Mouse (Mus musculus): ENCODE data around the gene Hdgfl3. TPM values are rescaled to one million over a fixed set of nuclear protein-coding genes. Genes with fewer than 3 reads are reported as not detected.

Hdgfl3 gene
- polyA plus RNA-seq (2012; rRNA removed) = 0.15 and 0.27 TPM in 2 replicates
- 0.33 and 0.43 TPM in 2 replicates for polyA plus RNA-seq (2014; fragmentation: Nextera tagmentation; extraction: Ambion mirVana)

GRCm38 (mm10) chr7:81934267-81934745 is at the start of gene Hdgfl3:
Gene Hdgfl3 (minus strand): TSS chr7:81934473.
- H3K27ac ChIP-seq = no peak within 1 kb of the TSS

GRCm38 (mm10) chr7:81983651-81984050 is 49.4 kb upstream of the Hdgfl3 start:
- TF ChIP-seq CTCF (IDR thresholded peaks at IDR 0.05; ENCODE audit: low read depth) = no peak
- no peak for TF ChIP-seq EP300 (IDR thresholded peaks at IDR 0.05; ENCODE audit: low read depth)
- H3K9me3 ChIP-seq (ENCODE audit: control insufficient read depth, low read length) = no peaks in the 10 kb centered on the region
- WGBS (ENCODE audit: insufficient replicate concordance) = 64% methylated on average over 6 of the region's 6 CpGs
- no peak overlapping the region for H3K9ac ChIP-seq (replicated peaks)
- H3K4me1 ChIP-seq (replicated peaks; ENCODE audit: control insufficient read depth in 2 of 2, insufficient read depth in 2 of 2, low read length in 1 of 2) = no peaks in the 10 kb centered on the region
- no peak for DNase-seq (ENCODE audit: low read depth in 3 of 3, low spot score in 3 of 3)
- H3K27me3 ChIP-seq (ENCODE audit: control insufficient read depth, insufficient read depth, low read length) = no peaks in the 10 kb centered on the region; the same call in 1 of the 2 replicates
- H3K27ac ChIP-seq = no peak overlapping the region
- no peak overlapping the region for H3K4me2 ChIP-seq (ENCODE audit: low read depth)
- H3K4me3 ChIP-seq (ENCODE audit: insufficient read depth in 1 of 2, low read depth in 2 of 2, low read length in 2 of 2) = no peak overlapping the region
- H3K36me3 ChIP-seq (replicated peaks; ENCODE audit: control insufficient read depth, insufficient read depth, low read depth) = no peaks in the 10 kb centered on the region
- ATAC-seq (ENCODE audit: insufficient read depth) = no peak

More at GRCm38 (mm10) chr7:81934267-81934745, at the start of gene Hdgfl3:
- no peak for ATAC-seq (ENCODE audit: insufficient read depth)
- Histone ChIP-seq H3K4me1 (replicated peaks; ENCODE audit: control insufficient read depth in 2 of 2, insufficient read depth in 2 of 2, low read length in 1 of 2) (no peaks in the 10 kb centered on the region), H3K27me3 (ENCODE audit: control insufficient read depth, insufficient read depth, low read length) (peaks cover 55% of the 10 kb centered on the region), H3K4me2 (ENCODE audit: low read depth) (peak within 1 kb of the TSS; percentile 44), H3K36me3 (replicated peaks; ENCODE audit: control insufficient read depth, insufficient read depth, low read depth) (no peaks in the 10 kb centered on the region), H3K4me3 (ENCODE audit: insufficient read depth in 1 of 2, low read depth in 2 of 2, low read length in 2 of 2) (peak within 1 kb of the TSS; percentile 43 to 47), H3K9me3 (ENCODE audit: control insufficient read depth, low read length) (no peaks in the 10 kb centered on the region), H3K9ac (replicated peaks) (no peak within 1 kb of the TSS)
- no peak for TF ChIP-seq CTCF (IDR thresholded peaks at IDR 0.05; ENCODE audit: low read depth)
- no peak for TF ChIP-seq EP300 (IDR thresholded peaks at IDR 0.05; ENCODE audit: low read depth)
- DNase-seq (ENCODE audit: low read depth in 3 of 3, low spot score in 3 of 3) = no peak
- under 1% methylated on average over 51 of the region's 63 CpGs for whole genome bisulfite sequencing (ENCODE audit: insufficient replicate concordance)

GRCm38 (mm10) chr7:81978304-81978703 is 44.0 kb upstream of the Hdgfl3 start:
- H3K4me1 ChIP-seq (replicated peaks; ENCODE audit: control insufficient read depth in 2 of 2, insufficient read depth in 2 of 2, low read length in 1 of 2) = no peaks in the 10 kb centered on the region
- H3K27ac ChIP-seq = no peak overlapping the region
- H3K4me3 ChIP-seq (ENCODE audit: insufficient read depth in 1 of 2, low read depth in 2 of 2, low read length in 2 of 2) = no peak overlapping the region
- 72% methylated on average over 8 of the region's 8 CpGs for WGBS (ENCODE audit: insufficient replicate concordance)
- no peaks in the 10 kb centered on the region for H3K36me3 ChIP-seq (replicated peaks; ENCODE audit: control insufficient read depth, insufficient read depth, low read depth)
- H3K27me3 ChIP-seq (ENCODE audit: control insufficient read depth, insufficient read depth, low read length) = no peaks in the 10 kb centered on the region
- DNase-seq (ENCODE audit: low read depth in 3 of 3, low spot score in 3 of 3) (no peak), ATAC-seq (ENCODE audit: insufficient read depth) (no peak)
- H3K9me3 ChIP-seq (ENCODE audit: control insufficient read depth, low read length) = no peaks in the 10 kb centered on the region
- no peak overlapping the region for H3K9ac ChIP-seq (replicated peaks)
- H3K4me2 ChIP-seq (ENCODE audit: low read depth) = no peak overlapping the region
- TF ChIP-seq EP300 (IDR thresholded peaks at IDR 0.05; ENCODE audit: low read depth) (no peak), CTCF (IDR thresholded peaks at IDR 0.05; ENCODE audit: low read depth) (no peak)

- 62% methylated on average over 10 of the region's 10 CpGs for WGBS (ENCODE audit: insufficient replicate concordance)
- no peak for TF ChIP-seq CTCF (IDR thresholded peaks at IDR 0.05; ENCODE audit: low read depth)
- no peak for TF ChIP-seq EP300 (IDR thresholded peaks at IDR 0.05; ENCODE audit: low read depth)
- no peak for DNase-seq (ENCODE audit: low read depth in 3 of 3, low spot score in 3 of 3)
- Histone ChIP-seq H3K4me3 (ENCODE audit: insufficient read depth in 1 of 2, low read depth in 2 of 2, low read length in 2 of 2) (no peak overlapping the region), H3K4me2 (ENCODE audit: low read depth) (no peak overlapping the region), H3K27ac (no peak overlapping the region), H3K36me3 (replicated peaks; ENCODE audit: control insufficient read depth, insufficient read depth, low read depth) (no peaks in the 10 kb centered on the region), H3K27me3 (ENCODE audit: control insufficient read depth, insufficient read depth, low read length) (no peaks in the 10 kb centered on the region), H3K9me3 (ENCODE audit: control insufficient read depth, low read length) (no peaks in the 10 kb centered on the region), H3K9ac (replicated peaks) (no peak overlapping the region), H3K4me1 (replicated peaks; ENCODE audit: control insufficient read depth in 2 of 2, insufficient read depth in 2 of 2, low read length in 1 of 2) (no peaks in the 10 kb centered on the region)
- ATAC-seq (ENCODE audit: insufficient read depth) = no peak
Observed at GRCm38 (mm10) chr7:81974616-81975015, 40.3 kb upstream of the Hdgfl3 start.

GRCm38 (mm10) chr7:81973939-81974338 is 39.7 kb upstream of the Hdgfl3 start:
- Histone ChIP-seq H3K27ac (no peak overlapping the region), H3K9ac (replicated peaks) (no peak overlapping the region), H3K4me1 (replicated peaks; ENCODE audit: control insufficient read depth in 2 of 2, insufficient read depth in 2 of 2, low read length in 1 of 2) (no peaks in the 10 kb centered on the region), H3K27me3 (ENCODE audit: control insufficient read depth, insufficient read depth, low read length) (no peaks in the 10 kb centered on the region), H3K9me3 (ENCODE audit: control insufficient read depth, low read length) (no peaks in the 10 kb centered on the region), H3K4me3 (ENCODE audit: insufficient read depth in 1 of 2, low read depth in 2 of 2, low read length in 2 of 2) (no peak overlapping the region), H3K4me2 (ENCODE audit: low read depth) (no peak overlapping the region), H3K36me3 (replicated peaks; ENCODE audit: control insufficient read depth, insufficient read depth, low read depth) (no peaks in the 10 kb centered on the region)
- WGBS (ENCODE audit: insufficient replicate concordance) = 71% methylated on average over 11 of the region's 12 CpGs
- ATAC-seq (ENCODE audit: insufficient read depth) = no peak
- no peak for DNase-seq (ENCODE audit: low read depth in 3 of 3, low spot score in 3 of 3)
- TF ChIP-seq CTCF (IDR thresholded peaks at IDR 0.05; ENCODE audit: low read depth) = no peak
- TF ChIP-seq EP300 (IDR thresholded peaks at IDR 0.05; ENCODE audit: low read depth) = no peak

All from liver, embryonic 14.5 days (tissue).